Mouse (Mus musculus) megakaryocyte, embryonic 14.5 days (primary cell): ENCODE results near the gene Tnks1bp1.

ENCODE experiments used
- FLI1 ChIP-seq: IDR thresholded peaks from 2 replicates; pipeline ENCODE4 v1.6.1; 2012; ENCODE audit warnings: low read length, inconsistent platforms, mixed read lengths
- GATA1 ChIP-seq: IDR thresholded peaks from 3 replicates; pipeline ENCODE4 v1.6.1; 2012; ENCODE audit warnings: mixed read lengths, low read length, inconsistent platforms, borderline replicate concordance

DNA sequence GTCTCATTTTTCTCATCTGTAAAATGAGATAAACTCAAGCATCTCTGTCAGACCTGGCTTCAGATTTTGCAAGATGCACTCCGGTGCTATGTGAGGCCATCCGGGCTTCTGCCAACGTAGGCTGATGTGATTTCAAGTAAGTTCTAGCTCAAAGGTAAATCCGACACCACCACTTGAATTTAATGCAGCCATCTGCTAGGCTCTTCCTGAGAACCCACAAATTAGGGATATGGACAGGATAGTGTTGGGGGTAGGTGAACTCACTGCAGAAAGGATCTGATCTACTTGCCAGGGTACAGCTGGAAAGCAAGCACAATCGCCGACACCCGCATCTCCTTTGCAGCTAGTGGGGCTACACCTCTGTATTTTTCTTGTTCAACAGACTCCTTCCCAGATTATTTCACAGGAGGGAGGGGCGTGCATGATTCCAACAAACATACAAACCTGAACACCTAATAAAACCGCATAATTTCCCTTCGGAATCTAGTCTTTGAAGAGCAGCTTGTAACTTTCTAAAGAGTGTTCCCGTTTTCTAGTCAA, 11.2 kb upstream of the Tnks1bp1 start:
- no peak for TF ChIP-seq GATA1
- no peak for TF ChIP-seq FLI1
